Mouse (Mus musculus) lung, postnatal 25 days (tissue): ENCODE results near the gene Sval2.

Experiments used
- DNase-seq: peaks from one replicate; pipeline ENCODE4 v3.0.0; 2022; ENCODE audit warnings: low spot score

The Sval2 gene

GRCm38 (mm10) chr6:41852689-41853088 lies at the start of gene Sval2:
TSS of gene Sval2 (plus strand) at chr6:41852989.
- no peak for DNase-seq

GRCm38 (mm10) chr6:41824086-41824485 lies 28.7 kb upstream of the Sval2 start:
- DNase-seq, result no peak

DNA sequence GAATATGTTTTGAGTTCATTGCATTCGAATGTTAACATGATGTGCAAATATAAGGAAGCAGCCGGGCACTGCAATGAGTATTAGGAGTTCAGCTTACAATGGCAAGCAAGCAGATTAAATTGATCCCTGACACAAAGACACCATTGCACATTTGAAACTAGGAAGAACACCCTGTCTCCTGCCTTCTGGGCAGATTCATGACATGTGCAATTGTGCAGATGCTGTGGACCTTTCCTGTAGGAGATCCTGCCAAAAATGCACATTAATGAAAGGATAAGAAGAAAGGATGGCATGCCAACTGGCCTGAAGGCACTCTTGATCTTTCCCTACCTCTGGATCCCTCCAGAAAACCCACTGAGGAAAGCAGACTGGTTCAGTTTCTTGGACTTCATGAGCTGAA lies 23.3 kb upstream of the Sval2 start:
- no peak for DNase-seq

- DNase-seq, result no peak
Observed at GRCm38 (mm10) chr6:41847235-41847634, 5.6 kb upstream of the Sval2 start, which contains the start of gene Pip. TSS of gene Pip (plus strand) at chr6:41847535.

GRCm38 (mm10) chr6:41864038-41864437 lies 11.2 kb downstream of the Sval2 start:
- no peak for DNase-seq

DNA sequence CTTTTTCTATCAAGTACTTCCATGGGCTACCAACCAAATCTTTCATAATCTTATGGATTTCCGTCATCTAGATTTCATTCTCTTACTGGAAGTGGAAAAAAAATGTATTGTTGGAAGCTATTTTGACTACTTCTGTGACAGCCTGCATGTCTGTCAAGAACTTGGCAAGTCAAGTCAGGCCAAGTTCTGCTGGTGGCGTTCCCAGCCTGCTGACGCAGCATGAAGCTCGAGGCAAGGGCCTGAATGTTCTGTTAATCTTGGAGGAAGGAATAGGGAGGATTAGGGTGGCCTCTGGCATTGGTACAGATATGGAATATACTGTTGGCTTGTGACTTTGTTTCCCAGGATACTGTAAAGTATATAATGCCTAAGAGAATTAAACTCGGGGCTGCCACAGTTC lies 58.8 kb downstream of the Sval2 start:
- no peak for DNase-seq
